Comparison of ENCODE assay signal across 16 mouse cellular contexts in the genomic region with DNA sequence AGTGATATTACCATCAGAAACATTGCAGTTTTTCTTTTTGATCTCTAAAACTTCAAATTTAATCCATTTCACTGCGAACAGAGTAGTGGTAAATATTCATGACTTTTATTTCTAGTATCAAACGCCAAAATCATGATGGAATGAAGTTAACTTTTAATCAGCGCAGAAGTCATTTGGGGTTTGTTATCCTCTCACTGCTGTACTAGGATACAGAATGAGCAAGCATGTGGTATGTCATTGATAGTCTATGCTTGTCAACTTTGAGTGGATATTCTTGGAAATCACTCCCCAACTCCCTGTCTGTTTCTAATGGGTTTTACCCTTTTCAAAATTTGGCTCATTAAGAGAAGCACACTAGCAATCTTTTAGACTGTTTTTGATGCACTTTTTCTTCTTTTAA.
"Had no signal": no experiment of that assay in that cellular context is flagged by ENCODE, and none has a peak within 500 bp of the region (broad histone marks: within the 10 kb centered on the region; RNA-seq: fewer than 3 reads in every experiment).

No protein-coding gene starts in this region.

- H3K9me3 ChIP-seq: neural tube, embryonic 13.5 days; neural tube, embryonic 15.5 days; stomach, embryonic 15.5 days had no signal

- H3K9ac ChIP-seq: neural tube, embryonic 13.5 days; neural tube, embryonic 15.5 days; stomach, embryonic 15.5 days had no signal

- H3K27ac ChIP-seq: neural tube, embryonic 13.5 days; neural tube, embryonic 15.5 days; stomach, embryonic 15.5 days; stomach, postnatal 0 days had no signal

- H3K4me1 ChIP-seq: neural tube, embryonic 13.5 days; neural tube, embryonic 15.5 days; stomach, embryonic 15.5 days had no signal

- DNase-seq: retina, postnatal 1 day; right cerebral cortex, adult 18-20 months; right cerebral cortex, postnatal 14 days; right cerebral cortex, postnatal 25 days; right cerebral cortex, postnatal 4 days; spleen, adult 18-20 months; thymus, adult 18-20 months; thymus, adult 2 months; thymus, postnatal 14 days; thymus, postnatal 25 days; thymus, postnatal 36 days; thymus, postnatal 4 days had no signal

- H3K27me3 ChIP-seq: neural tube, embryonic 13.5 days; neural tube, embryonic 15.5 days; stomach, embryonic 15.5 days had no signal

- H3K4me3 ChIP-seq: neural tube, embryonic 13.5 days; neural tube, embryonic 15.5 days; stomach, embryonic 15.5 days had no signal

- H3K4me2 ChIP-seq: neural tube, embryonic 13.5 days; neural tube, embryonic 15.5 days; stomach, embryonic 15.5 days had no signal

- H3K36me3 ChIP-seq: neural tube, embryonic 13.5 days; neural tube, embryonic 15.5 days; stomach, embryonic 15.5 days had no signal
